Mouse (Mus musculus) kidney, postnatal 0 days (tissue): ENCODE results near the gene Heatr4. TPM values are rescaled to one million over a fixed set of nuclear protein-coding genes. Genes with fewer than 3 reads are reported as not detected.

Experiments
- ATAC-seq: fragments of 200-750 bp; cut with Nextera tagmentation; replicated peaks from 2 replicates; pipeline ENCODE4 v1.8.0; 2017; ENCODE audit warnings: low read depth, moderate number of reproducible peaks, moderate TSS enrichment, moderate library complexity; ENCODE audit not compliant: low FRiP score
- DNase-seq: peaks from one replicate; pipeline ENCODE4 v3.0.0-alpha.2; 2016; ENCODE audit warnings: low spot score
- H3K27ac ChIP-seq: fragments of 300-500 bp; sonication (generic); 2 replicates; pipeline ENCODE4 v1.5.1; 2014; ENCODE audit warnings: mild to moderate bottlenecking
- H3K27me3 ChIP-seq: fragments of 300-500 bp; sonication (generic); 2 replicates; pipeline ENCODE4 v1.6.1; 2014; ENCODE audit warnings: low read length, mixed read lengths; ENCODE audit not compliant: insufficient read depth
- H3K36me3 ChIP-seq: fragments of 300-500 bp; sonication (generic); 2 replicates; pipeline ENCODE4 v1.6.1; 2014; ENCODE audit warnings: low read length, mixed read lengths; ENCODE audit not compliant: insufficient read depth
- H3K4me1 ChIP-seq: fragments of 300-500 bp; sonication (generic); replicated peaks from 2 replicates; pipeline ENCODE4 v1.6.1; 2014; ENCODE audit warnings: antibody characterized with exemption, low read length, mixed read lengths; ENCODE audit not compliant: insufficient read depth
- H3K4me2 ChIP-seq: fragments of 300-500 bp; sonication (generic); 2 replicates; pipeline ENCODE4 v1.6.1; 2014; ENCODE audit warnings: mild to moderate bottlenecking, low read length, moderate library complexity, mixed read lengths
- H3K4me3 ChIP-seq: fragments of 300-500 bp; sonication (generic); replicated peaks from 2 replicates; pipeline ENCODE4 v1.5.1; 2014; ENCODE audit warnings: low read depth, low read length
- H3K9ac ChIP-seq: fragments of 300-500 bp; sonication (generic); 2 replicates; pipeline ENCODE4 v1.6.1; 2014; ENCODE audit warnings: low read depth, low read length
- H3K9me3 ChIP-seq: fragments of 300-500 bp; sonication (generic); replicated peaks from 2 replicates; pipeline ENCODE4 v1.6.1; 2016; ENCODE audit warnings: low read length, inconsistent platforms, mixed read lengths
- CTCF ChIP-seq: IDR thresholded peaks from 2 replicates; pipeline ENCODE4 v1.5.1; 2016; ENCODE audit warnings: antibody characterized with exemption, low read depth, mild to moderate bottlenecking, moderate library complexity
- WGBS: fragments of 180-500 bp; shearing (Covaris S2); extraction: QIAGEN DNeasy Blood & Tissue Kit; methylation state at CpG from one replicate; pipeline ENCODE4 v1.1.7; 2014; 5-methylcytosine and 5-hydroxymethylcytosine counted together
- polyA plus RNA-seq: library from polyadenylated mRNA; unstranded; fragments of >200 nt; fragmentation: Nextera tagmentation; extraction: Ambion mirVana; gene quantifications from 2 replicates; pipeline ENCODE4 v1.2.1, GENCODE M21; 2015

Heatr4 gene
- polyA plus RNA-seq, 1 experiment from 2014 or later: not detected

- Histone ChIP-seq H3K4me3 (no peak overlapping the region), H3K4me1 (peaks cover 4% of the 10 kb centered on the region; the same call in 1 of the 2 replicates), H3K4me2 (no peak overlapping the region), H3K9ac (no peak overlapping the region), H3K9me3 (no peaks in the 10 kb centered on the region), H3K27me3 (no peaks in the 10 kb centered on the region), H3K27ac (no peak overlapping the region), H3K36me3 (no peaks in the 10 kb centered on the region)
- WGBS: 94% methylated on average over 4 of the region's 4 CpGs
- DNase-seq (no peak), ATAC-seq (no peak)
- TF ChIP-seq CTCF: no peak
These were observed 70.4 kb downstream of the Heatr4 start for GRCm38 (mm10) chr12:83914202-83914740.

GRCm38 (mm10) chr12:83910451-83910850 lies 74.2 kb downstream of the Heatr4 start:
- no peak overlapping the region for H3K4me3 ChIP-seq
- H3K27me3 ChIP-seq: no peaks in the 10 kb centered on the region
- 64% methylated on average over 2 of the region's 2 CpGs for WGBS
- DNase-seq: no peak
- ATAC-seq: no peak
- no peaks in the 10 kb centered on the region for H3K9me3 ChIP-seq
- H3K9ac ChIP-seq: no peak overlapping the region
- H3K27ac ChIP-seq: no peak overlapping the region
- H3K4me2 ChIP-seq: no peak overlapping the region
- TF ChIP-seq CTCF: no peak
- H3K4me1 ChIP-seq: no peaks in the 10 kb centered on the region; the same call in 1 of the 2 replicates
- no peaks in the 10 kb centered on the region for H3K36me3 ChIP-seq

Other genes starting within 250 kb of the Heatr4 start
- 3.6 and 3.7 TPM in 2 replicates for gene Papln, start 221.2 kb downstream of the Heatr4 start, polyA plus RNA-seq
- 28.7 and 31.5 TPM in 2 replicates for gene Numb, start 62.9 kb downstream of the Heatr4 start, polyA plus RNA-seq
- gene Riox1, start 34.2 kb downstream of the Heatr4 start, polyA plus RNA-seq: 12.3 and 13.0 TPM in 2 replicates
- 64.8 and 71.9 TPM in 2 replicates for gene Acot2, start 3.0 kb upstream of the Heatr4 start, polyA plus RNA-seq
- 176 and 184 TPM in 2 replicates for gene Acot1, start 24.6 kb upstream of the Heatr4 start, polyA plus RNA-seq
- gene Acot4, start 53.5 kb upstream of the Heatr4 start, polyA plus RNA-seq: 17.5 and 20.7 TPM in 2 replicates
- gene Gm49366, start 54.1 kb upstream of the Heatr4 start, polyA plus RNA-seq: not detected in 2 replicates
- 9.3 and 9.5 TPM in 2 replicates for gene Acot3, start 67.3 kb upstream of the Heatr4 start, polyA plus RNA-seq
- not detected in 2 replicates for gene Acot5, start 84.5 kb upstream of the Heatr4 start, polyA plus RNA-seq
- gene Acot6, start 115.8 kb upstream of the Heatr4 start, polyA plus RNA-seq: 1.9 and 2.0 TPM in 2 replicates
- gene Dnal1, start 129.5 kb upstream of the Heatr4 start, polyA plus RNA-seq: 3.4 TPM in 2 replicates
- gene Pnma1, start 163.6 kb upstream of the Heatr4 start, polyA plus RNA-seq: 0.33 and 0.50 TPM in 2 replicates
- gene Elmsan1, start 234.0 kb upstream of the Heatr4 start, polyA plus RNA-seq: 4.8 and 5.8 TPM in 2 replicates